Mouse (Mus musculus) lung, embryonic 16.5 days (tissue): ENCODE results near the gene BC028528. TPM values are rescaled to one million over a fixed set of nuclear protein-coding genes. Genes with fewer than 3 reads are reported as not detected.
A peak's percentile ranks its signal among the peaks of the same experiment; 100 is the strongest.
"Not testable (repeated sequence)": the region's sequence is repeated elsewhere in the genome, so short reads cannot be mapped to it uniquely, and the experiment has no call there.

ENCODE experiments used
- ATAC-seq: fragments of 200-750 bp; cut with Nextera tagmentation; 2 replicates; pipeline ENCODE4 v1.8.0; 2017; ENCODE audit warnings: low read depth, mild to moderate bottlenecking, moderate library complexity
- H3K27ac ChIP-seq: fragments of 300-500 bp; sonication (generic); 2 replicates; pipeline ENCODE4 v1.5.1; 2014; ENCODE audit warnings: mild to moderate bottlenecking, control low read depth, low read length
- H3K27me3 ChIP-seq: fragments of 300-500 bp; sonication (generic); 2 replicates; pipeline ENCODE4 v1.6.1; 2014; ENCODE audit warnings: low read depth, low read length, mixed read lengths; ENCODE audit not compliant: control insufficient read depth, insufficient read depth
- H3K36me3 ChIP-seq: fragments of 300-500 bp; sonication (generic); 2 replicates; pipeline ENCODE4 v1.6.1; 2014; ENCODE audit warnings: low read length; ENCODE audit not compliant: control insufficient read depth, insufficient read depth
- H3K4me1 ChIP-seq: fragments of 300-500 bp; sonication (generic); replicated peaks from 2 replicates; pipeline ENCODE4 v1.6.1; 2014; ENCODE audit warnings: low read length, mixed read lengths; ENCODE audit not compliant: control insufficient read depth, insufficient read depth
- H3K4me2 ChIP-seq: fragments of 300-500 bp; sonication (generic); 2 replicates; pipeline ENCODE4 v1.6.1; 2014; ENCODE audit warnings: low read depth, low read length, control low read depth
- H3K4me3 ChIP-seq: fragments of 300-500 bp; sonication (generic); 2 replicates; pipeline ENCODE4 v1.5.1; 2014; ENCODE audit warnings: mild to moderate bottlenecking, low read length, control low read depth
- H3K9ac ChIP-seq: fragments of 300-500 bp; sonication (generic); 2 replicates; pipeline ENCODE4 v1.6.1; 2014; ENCODE audit warnings: low read length, control low read depth
- H3K9me3 ChIP-seq: fragments of 300-500 bp; sonication (generic); 2 replicates; pipeline ENCODE4 v1.6.1; 2016; ENCODE audit warnings: low read length; ENCODE audit not compliant: control insufficient read depth
- WGBS: fragments of 180-500 bp; shearing (Covaris S2); extraction: QIAGEN DNeasy Blood & Tissue Kit; methylation state at CpG from one replicate; pipeline ENCODE4 v1.1.7; 2014; 5-methylcytosine and 5-hydroxymethylcytosine counted together
- polyA plus RNA-seq: library from polyadenylated mRNA; unstranded; fragments of >200 nt; fragmentation: Nextera tagmentation; extraction: Ambion mirVana; gene quantifications from 2 replicates; pipeline ENCODE4 v1.2.1, GENCODE M21; 2015

The BC028528 gene
- polyA plus RNA-seq, 1 experiment from 2014 or later: 81.5 TPM

- Histone ChIP-seq H3K9ac (no peak overlapping the region), H3K4me3 (no peak overlapping the region), H3K9me3 (no peaks in the 10 kb centered on the region), H3K36me3 (no peaks in the 10 kb centered on the region), H3K27me3 (peaks cover 7% of the 10 kb centered on the region; the same call in 1 of the 2 replicates), H3K27ac (no peak overlapping the region), H3K4me2 (no peak overlapping the region), H3K4me1 (peaks cover 25% of the 10 kb centered on the region)
- ATAC-seq: no peak
- 46% methylated on average over 9 of the region's 9 CpGs for WGBS
Measured at GRCm38 (mm10) chr3:95901616-95902372, 10.0 kb upstream of the BC028528 start.

- Histone ChIP-seq H3K27ac (no peak overlapping the region), H3K27me3 (peaks cover 7% of the 10 kb centered on the region; the same call in 1 of the 2 replicates), H3K9me3 (no peaks in the 10 kb centered on the region), H3K4me3 (no peak overlapping the region), H3K4me2 (no peak overlapping the region), H3K9ac (no peak overlapping the region), H3K36me3 (no peaks in the 10 kb centered on the region), H3K4me1 (peaks cover 19% of the 10 kb centered on the region)
- 75% methylated on average over 13 of the region's 13 CpGs for WGBS
- no peak for ATAC-seq
Measured at GRCm38 (mm10) chr3:95899800-95900524, 8.2 kb upstream of the BC028528 start.

DNA sequence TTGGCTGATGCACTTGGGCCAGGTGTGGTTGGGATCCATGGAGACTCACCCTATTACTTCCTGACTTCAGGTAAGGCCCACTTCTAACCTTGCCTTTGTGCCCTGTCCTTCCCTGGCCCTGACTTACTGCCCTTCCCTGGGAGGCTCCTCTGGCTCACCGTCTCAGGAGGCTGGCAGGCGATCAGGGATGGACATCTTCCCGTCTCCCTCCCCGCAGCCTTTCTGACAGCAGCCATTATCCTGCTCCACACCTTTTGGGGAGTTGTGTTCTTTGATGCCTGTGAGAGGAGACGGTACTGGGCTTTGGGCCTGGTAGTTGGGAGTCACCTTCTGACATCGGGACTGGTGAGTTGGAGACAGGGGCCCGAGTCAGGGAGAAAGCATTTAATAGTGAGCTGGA lies 3.7 kb upstream of the BC028528 start:
- not testable (repeated sequence) for H3K27ac ChIP-seq

DNA sequence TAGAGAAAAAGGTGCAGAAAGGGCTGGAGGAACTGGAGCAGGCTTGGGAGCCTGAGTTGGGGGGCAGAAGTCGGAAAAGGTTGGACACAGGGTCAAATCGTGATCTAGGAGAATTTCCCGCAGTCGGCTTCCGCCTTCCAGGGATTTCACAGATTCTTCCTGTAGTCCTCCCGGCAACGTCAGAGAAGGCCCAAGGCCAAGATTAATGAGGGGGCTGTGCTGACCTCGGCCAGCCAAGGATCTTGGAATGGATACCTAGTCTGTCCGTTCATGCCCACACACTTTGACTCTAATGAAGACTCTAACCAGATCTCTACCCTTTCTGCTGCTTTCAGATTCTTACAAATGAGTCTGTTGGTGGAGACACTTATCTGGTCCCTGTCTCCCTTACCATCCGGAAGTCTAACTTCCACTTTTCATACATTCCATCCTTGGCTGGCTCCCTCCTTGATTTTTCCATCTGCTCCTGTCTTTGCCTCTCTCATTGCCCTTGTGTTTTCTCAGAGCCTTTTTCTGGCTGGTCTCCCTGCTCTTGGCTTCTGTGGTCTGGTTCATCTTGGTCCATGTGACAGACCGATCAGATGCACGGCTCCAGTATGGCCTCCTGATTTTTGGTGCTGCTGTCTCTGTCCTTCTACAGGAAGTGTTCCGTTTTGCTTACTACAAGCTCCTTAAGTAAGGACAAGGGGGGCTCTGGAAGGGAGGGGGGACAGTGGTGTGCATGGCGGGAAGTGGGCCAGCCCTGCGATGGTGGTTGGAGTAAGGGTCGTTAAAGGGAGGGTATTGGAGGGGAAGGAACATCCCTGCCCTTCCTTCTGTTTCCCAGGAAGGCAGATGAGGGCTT lies 2.7 kb upstream of the BC028528 start:
- Histone ChIP-seq H3K4me3 (peak overlapping the region; percentile 61), H3K9me3 (no peaks in the 10 kb centered on the region), H3K4me2 (peak overlapping the region; percentile 78), H3K27me3 (no peaks in the 10 kb centered on the region), H3K36me3 (no peaks in the 10 kb centered on the region), H3K9ac (peak overlapping the region; percentile 79), H3K27ac (peak overlapping the region; percentile 91), H3K4me1 (peaks cover 22% of the 10 kb centered on the region)
- peak; percentile 17; the same call in 1 of the 2 replicates for ATAC-seq
- 6% methylated on average over 15 of the region's 16 CpGs for WGBS

More for the DNA sequence above, 3.7 kb upstream of the BC028528 start:
- H3K9ac ChIP-seq, H3K4me3 ChIP-seq, H3K36me3 ChIP-seq, H3K27me3 ChIP-seq, H3K9me3 ChIP-seq, ATAC-seq: not testable (repeated sequence)
- WGBS: 76% methylated on average over 7 of the region's 7 CpGs
- H3K4me2 ChIP-seq: peak overlapping the region; percentile 22; the same call in 1 of the 2 replicates
- H3K4me1 ChIP-seq: peaks cover 22% of the 10 kb centered on the region

- H3K27ac ChIP-seq: peak within 1 kb of the TSS; percentile 92
- peak within 1 kb of the TSS; percentile 78 for H3K4me2 ChIP-seq
- not testable (repeated sequence) for H3K27me3 ChIP-seq, H3K9me3 ChIP-seq, H3K36me3 ChIP-seq
- 0% methylated on average over 25 of the region's 43 CpGs for WGBS
- peak within 1 kb of the TSS; percentile 79 for H3K9ac ChIP-seq
- H3K4me3 ChIP-seq: peak within 1 kb of the TSS; percentile 61
- peak; percentile 97 for ATAC-seq
- peaks cover 22% of the 10 kb centered on the region for H3K4me1 ChIP-seq
Measured at GRCm38 (mm10) chr3:95893606-95894316, 2.0 kb upstream of the BC028528 start, which contains the start of gene Aph1a. Gene Aph1a, plus strand, starts transcription at chr3:95893969.

DNA sequence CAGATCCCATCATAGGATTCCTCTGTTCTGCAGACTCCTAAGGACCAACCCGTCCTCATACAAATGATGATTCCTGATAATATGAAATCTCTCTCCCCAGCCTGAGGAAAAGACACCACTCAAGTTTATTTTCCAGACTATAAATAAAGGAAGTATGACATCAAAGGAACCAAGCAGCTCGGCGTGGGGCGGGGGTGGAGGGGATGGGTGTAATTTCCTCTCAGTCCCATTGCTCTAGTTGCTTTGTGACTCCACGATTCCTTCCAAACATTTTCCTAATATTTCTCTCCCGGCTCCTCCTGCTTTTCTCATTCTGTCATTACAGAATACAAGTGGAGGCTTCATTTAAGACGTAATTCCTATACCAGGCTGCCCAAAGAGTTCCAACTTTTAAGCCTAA lies 1.3 kb upstream of the BC028528 start:
- Histone ChIP-seq H3K9ac (peak overlapping the region; percentile 63), H3K27me3 (no peaks in the 10 kb centered on the region), H3K4me1 (peaks cover 22% of the 10 kb centered on the region), H3K4me2 (peak overlapping the region; percentile 60), H3K36me3 (no peaks in the 10 kb centered on the region), H3K27ac (peak overlapping the region; percentile 92), H3K4me3 (peak overlapping the region; percentile 61), H3K9me3 (no peaks in the 10 kb centered on the region)
- WGBS: 13% methylated on average over 7 of the region's 7 CpGs
- peak; percentile 38 for ATAC-seq

DNA sequence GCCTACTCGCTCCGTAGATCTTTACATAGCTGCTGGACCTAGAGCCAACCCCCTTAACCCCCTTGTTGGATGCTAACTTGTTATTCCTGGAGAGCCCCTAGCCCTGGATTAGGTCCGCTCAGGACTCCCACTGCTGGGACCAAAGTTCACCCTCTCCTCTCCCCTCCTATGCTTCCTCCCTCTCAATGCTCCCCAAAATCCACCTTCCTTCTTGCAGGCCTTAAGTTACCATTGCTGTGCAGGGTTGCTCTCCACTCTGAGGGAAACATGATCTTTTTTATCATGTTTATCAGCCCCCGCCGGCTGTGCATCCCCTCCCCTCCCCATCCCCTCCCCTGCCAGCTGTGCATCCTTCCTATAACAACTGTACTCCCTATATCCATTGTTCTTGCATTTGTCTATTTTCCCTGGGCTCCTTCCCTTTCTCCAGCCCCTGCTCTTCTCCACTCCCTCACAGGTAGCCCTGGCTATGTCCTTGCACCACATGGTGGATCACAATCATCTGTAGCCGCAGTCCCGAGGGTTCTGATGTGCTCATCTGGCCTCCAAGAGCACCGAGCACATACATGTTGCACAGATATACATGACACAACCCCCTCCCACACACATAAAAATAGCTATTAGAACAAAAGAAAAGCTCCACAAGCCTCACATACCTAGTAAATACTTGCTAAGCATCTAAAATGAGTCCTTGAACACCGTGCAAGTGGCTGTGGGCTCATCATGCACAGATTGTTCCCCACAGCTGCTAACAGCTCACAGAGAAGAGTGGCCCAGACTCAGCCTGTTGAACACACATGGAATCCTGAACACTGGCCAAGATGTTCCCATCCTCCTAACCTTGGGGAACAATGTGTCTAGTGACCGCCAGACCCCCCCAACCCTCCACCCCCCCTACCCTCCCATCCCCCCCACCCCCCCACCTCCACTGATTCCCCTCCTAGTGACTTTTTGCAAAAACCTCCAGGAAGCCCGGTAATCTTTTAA lies 554 bp upstream of the BC028528 start:
- peak overlapping the region; percentile 60 for H3K4me2 ChIP-seq
- no peaks in the 10 kb centered on the region for H3K9me3 ChIP-seq
- peak overlapping the region; percentile 92 for H3K27ac ChIP-seq
- peak overlapping the region; percentile 44 for H3K4me3 ChIP-seq
- 0 out of 2 replicates have a peak, but pooled peaks cover 2% of the 10 kb centered on the region for H3K36me3 ChIP-seq
- peak overlapping the region; percentile 44 for H3K9ac ChIP-seq
- H3K4me1 ChIP-seq: peaks cover 22% of the 10 kb centered on the region
- no peak for ATAC-seq
- H3K27me3 ChIP-seq: no peaks in the 10 kb centered on the region
- 27% methylated on average over 11 of the region's 11 CpGs for WGBS

DNA sequence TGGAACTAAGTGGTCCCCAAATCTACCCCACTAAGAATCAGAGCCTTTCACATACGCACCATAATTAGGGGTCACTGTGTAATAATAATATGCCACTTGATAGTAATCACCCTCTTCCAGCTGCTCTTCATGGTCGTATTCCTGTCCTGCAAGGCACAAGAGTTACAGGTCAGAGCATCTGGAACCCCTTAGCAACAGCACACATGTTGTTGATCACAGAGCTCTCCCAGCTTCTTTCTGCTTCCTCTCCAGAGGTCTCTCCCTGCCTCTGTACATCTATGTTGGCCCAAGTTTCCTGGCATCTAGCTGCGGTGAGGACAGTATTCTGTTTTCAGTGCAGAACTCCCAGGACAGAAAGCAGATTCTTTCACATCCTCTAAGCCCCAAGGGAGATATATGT lies 2.1 kb downstream of the BC028528 start:
- WGBS: 73% methylated on average over 3 of the region's 3 CpGs
- Histone ChIP-seq H3K4me3 (no peak overlapping the region), H3K9ac (no peak overlapping the region), H3K27me3 (no peaks in the 10 kb centered on the region), H3K36me3 (peaks cover 6% of the 10 kb centered on the region; the same call in 1 of the 2 replicates), H3K4me1 (peaks cover 14% of the 10 kb centered on the region), H3K9me3 (no peaks in the 10 kb centered on the region), H3K4me2 (peak overlapping the region; percentile 60), H3K27ac (no peak overlapping the region)
- no peak for ATAC-seq
